Mouse (Mus musculus): Measurements from ENCODE around the gene Col5a1.

- TF ChIP-seq CTCF (IDR thresholded peaks at IDR 0.05; ENCODE audit: extremely low read depth, insufficient read length, insufficient replicate concordance, low read depth, low read length) (no peak), POLR2A (IDR thresholded peaks at IDR 0.05; ENCODE audit: low read depth, low read length) (no peak)
Observed at GRCm38 (mm10) chr2:27844885-27845284, 41.3 kb upstream of the Col5a1 start.

Measured in small intestine, adult 2 months (tissue).